Mouse (Mus musculus) liver, embryonic 14.5 days (tissue): ENCODE results near the gene Cs.

Experiments
- CTCF ChIP-seq: IDR thresholded peaks from 2 replicates; pipeline ENCODE4 v1.5.1; 2016; ENCODE audit warnings: antibody characterized with exemption, low read depth, control low read depth
- EP300 ChIP-seq: IDR thresholded peaks from 2 replicates; pipeline ENCODE4 v1.6.1; 2016; ENCODE audit warnings: antibody characterized with exemption, low read depth

- TF ChIP-seq CTCF = no peak
- TF ChIP-seq EP300 = 0 out of 2 replicates have a peak, but pooled peaks have one; percentile 38
These were observed 15.1 kb upstream of the Cs start, which contains the start of gene Cnpy2 for GRCm38 (mm10) chr10:128322141-128323108.
